Mouse (Mus musculus) bone marrow macrophage, adult 2 months (primary cell): ENCODE measurements at regions not wholly inside any gene's neighbourhood (a gene's known extent, or its start where the extent isn't known, plus 50 kb on each side); places are given as distances from the start of the nearest gene placed in this dataset.

Experiments used
- CTCF ChIP-seq: IDR thresholded peaks from 2 replicates; pipeline ENCODE4 v1.5.1; 2012; ENCODE audit warnings: low read depth, mild to moderate bottlenecking, low read length, moderate library complexity
- POLR2A ChIP-seq: IDR thresholded peaks from 2 replicates; pipeline ENCODE4 v1.6.1; 2012; ENCODE audit warnings: mild to moderate bottlenecking, low read depth, low read length, borderline replicate concordance

DNA sequence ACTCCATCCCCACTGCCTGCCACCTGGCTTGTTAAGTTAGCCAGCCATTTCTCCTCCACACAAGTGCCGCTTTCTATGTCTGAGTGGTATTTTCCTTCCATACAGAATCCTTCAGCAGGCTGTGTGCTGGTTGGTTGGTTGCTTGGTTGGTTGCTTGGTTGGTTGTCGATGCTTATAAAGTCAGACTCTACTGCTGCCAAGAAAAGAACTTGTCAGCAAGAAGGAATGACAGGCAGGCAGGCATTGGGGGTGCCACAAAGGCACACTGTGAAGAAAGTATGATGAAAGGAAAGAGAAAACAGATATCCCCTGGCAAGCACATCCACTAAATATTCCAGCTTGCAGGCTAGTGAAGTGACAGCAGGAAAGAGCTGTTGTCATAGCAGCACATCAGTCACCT, 263.0 kb upstream of the Hnrnpa3 start:
- TF ChIP-seq POLR2A, result no peak
- TF ChIP-seq CTCF, result no peak
